Mouse (Mus musculus) midbrain, embryonic 11.5 days (tissue): ENCODE data around the gene Dcps. TPM values are rescaled to one million over a fixed set of nuclear protein-coding genes. Genes with fewer than 3 reads are reported as not detected.

Experiments used
- ATAC-seq: fragments of 200-750 bp; cut with Nextera tagmentation; 2 replicates; pipeline ENCODE4 v1.8.0; 2017; ENCODE audit warnings: moderate TSS enrichment, moderate library complexity; ENCODE audit not compliant: low FRiP score
- DNase-seq: peaks from one replicate; pipeline ENCODE4 v3.0.0; 2015; ENCODE audit warnings: low spot score; ENCODE audit errors: missing footprints
- H3K27ac ChIP-seq: fragments of 300-500 bp; sonication (generic); 2 replicates; pipeline ENCODE4 v1.5.1; 2014; ENCODE audit warnings: low read depth, low read length
- H3K27me3 ChIP-seq: fragments of 300-500 bp; sonication (generic); 2 replicates; pipeline ENCODE4 v1.6.1; 2014; ENCODE audit warnings: mild to moderate bottlenecking, low read length, moderate library complexity, mixed read lengths; ENCODE audit not compliant: control insufficient read depth, insufficient read depth
- H3K36me3 ChIP-seq: fragments of 300-500 bp; sonication (generic); 2 replicates; pipeline ENCODE4 v1.6.1; 2014; ENCODE audit warnings: mild to moderate bottlenecking, low read length, moderate library complexity, mixed read lengths; ENCODE audit not compliant: control insufficient read depth, insufficient read depth
- H3K4me1 ChIP-seq: fragments of 300-500 bp; sonication (generic); 2 replicates; pipeline ENCODE4 v1.6.1; 2014; ENCODE audit warnings: low read length; ENCODE audit not compliant: control insufficient read depth, insufficient read depth
- H3K4me2 ChIP-seq: fragments of 300-500 bp; sonication (generic); 2 replicates; pipeline ENCODE4 v1.6.1; 2014; ENCODE audit warnings: mild to moderate bottlenecking, moderate library complexity
- H3K4me3 ChIP-seq: fragments of 300-500 bp; sonication (generic); 2 replicates; pipeline ENCODE4 v1.5.1; 2014; ENCODE audit warnings: low read depth, low read length
- H3K9ac ChIP-seq: fragments of 300-500 bp; sonication (generic); 2 replicates; pipeline ENCODE4 v1.6.1; 2014; ENCODE audit warnings: low read length
- H3K9me3 ChIP-seq: fragments of 300-500 bp; sonication (generic); 2 replicates; pipeline ENCODE4 v1.6.1; 2016; ENCODE audit warnings: low read length; ENCODE audit not compliant: control insufficient read depth
- WGBS: fragments of 180-500 bp; shearing (Covaris S2); extraction: QIAGEN DNeasy Blood & Tissue Kit; methylation state at CpG from one replicate; pipeline ENCODE4 v1.1.7; 2014; 5-methylcytosine and 5-hydroxymethylcytosine counted together
- polyA plus RNA-seq: library from polyadenylated mRNA; unstranded; fragments of >200 nt; fragmentation: Nextera tagmentation; extraction: Ambion mirVana; gene quantifications from 2 replicates; pipeline ENCODE4 v1.2.1, GENCODE M21; 2014

Dcps gene
- polyA plus RNA-seq, 1 experiment from 2014 or later: 98.0 TPM

DNA sequence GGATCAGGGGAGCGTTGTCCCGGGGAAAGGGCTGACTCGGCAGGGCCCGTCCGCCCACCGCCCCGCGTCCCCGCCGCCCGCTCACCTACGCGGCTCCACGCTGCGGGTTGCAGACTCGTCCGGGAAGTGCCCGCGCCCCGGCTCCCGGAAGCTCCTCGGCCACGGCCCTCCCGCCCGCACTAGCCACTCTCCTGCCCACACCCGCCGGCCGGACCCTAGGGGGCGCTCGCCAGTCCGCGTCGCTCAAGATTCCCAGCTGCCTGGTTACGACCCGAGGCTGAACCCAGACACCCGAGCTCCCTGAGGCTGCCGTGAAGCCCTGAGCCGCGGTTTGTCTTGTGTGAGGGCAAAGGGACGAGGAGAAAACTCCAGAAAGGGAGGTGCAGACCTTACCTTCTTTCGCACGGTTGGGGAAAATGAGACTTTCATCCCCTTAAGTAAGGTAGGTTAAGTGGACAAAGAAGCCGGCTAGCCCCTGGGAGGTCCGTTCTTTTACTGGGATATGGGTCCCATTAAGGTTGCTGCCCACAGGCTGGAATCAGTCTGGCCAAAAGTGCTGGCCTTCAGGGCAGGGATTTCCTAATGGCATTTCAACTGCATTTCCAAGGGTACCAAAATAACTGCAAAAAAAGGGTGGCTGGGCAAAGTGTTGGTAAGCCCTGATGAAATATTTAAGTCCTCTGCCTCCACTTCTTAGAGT is 24.1 kb upstream of the Dcps start, which contains the start of the genes Srpr and Tirap:
TSS of gene Srpr (plus strand) at position 404 of the 700 bp plus-strand sequence.
TSS of gene Tirap (minus strand) at position 520 of the 700 bp plus-strand sequence.
- peak; percentile 99 for DNase-seq
- H3K9ac ChIP-seq: peak within 1 kb of the TSS; percentile 88
- peaks cover 7% of the 10 kb centered on the region; the same call in 1 of the 2 replicates for H3K4me1 ChIP-seq
- no peak within 1 kb of the TSS; the same call in 1 of the 2 replicates for H3K27ac ChIP-seq
- peak within 1 kb of the TSS; percentile 83 for H3K4me2 ChIP-seq
- H3K4me3 ChIP-seq: peak within 1 kb of the TSS; percentile 71
- WGBS: under 1% methylated on average over 44 of the region's 44 CpGs
- no peaks in the 10 kb centered on the region for H3K9me3 ChIP-seq
- ATAC-seq: peak; percentile 95
- no peaks in the 10 kb centered on the region for H3K27me3 ChIP-seq
- no peaks in the 10 kb centered on the region; the same call in 1 of the 2 replicates for H3K36me3 ChIP-seq

DNA sequence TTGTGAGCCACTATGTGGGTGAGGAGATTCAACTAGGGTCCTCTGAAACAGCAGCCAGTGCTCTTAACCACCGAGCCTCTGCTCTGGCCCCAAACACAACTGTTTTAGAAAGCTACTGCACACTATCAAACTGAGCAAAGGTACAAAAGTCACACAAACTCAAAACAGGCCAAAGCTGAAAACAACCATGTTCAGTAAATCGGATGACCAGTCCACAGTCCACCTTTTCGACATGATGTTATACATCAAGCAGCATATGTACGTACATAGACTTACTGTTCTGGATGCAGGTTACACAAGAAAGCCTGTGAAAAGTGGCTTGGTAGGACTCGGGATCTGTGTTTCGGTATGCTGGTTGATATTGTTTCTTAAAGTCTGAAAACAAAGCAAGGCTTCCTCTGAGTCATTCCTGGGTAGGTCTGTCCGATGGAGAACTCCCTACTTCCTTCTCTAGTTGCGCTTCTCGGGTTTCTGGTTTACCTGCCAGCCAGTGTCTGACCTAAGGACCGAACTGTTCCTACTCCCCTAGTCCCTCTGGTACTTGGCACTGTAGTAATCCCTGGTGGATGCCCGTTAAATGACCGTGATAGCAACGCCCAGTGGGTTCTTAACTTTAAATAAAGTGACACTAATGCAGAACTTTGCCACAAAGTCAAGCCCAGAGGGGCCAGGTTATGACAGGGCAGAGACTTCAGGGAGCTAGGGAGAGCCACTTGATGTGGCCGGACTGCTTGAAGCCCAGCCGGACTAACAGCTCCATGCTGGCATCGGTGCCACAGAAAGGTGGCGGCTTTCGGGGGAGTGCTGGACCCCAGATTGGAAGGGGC is 23.3 kb upstream of the Dcps start:
- 27% methylated on average over 18 of the region's 18 CpGs for WGBS
- Histone ChIP-seq H3K36me3 (no peaks in the 10 kb centered on the region), H3K4me3 (peak overlapping the region; percentile 71), H3K9ac (peak overlapping the region; percentile 88), H3K9me3 (no peaks in the 10 kb centered on the region), H3K27ac (no peak overlapping the region), H3K4me1 (peaks cover 7% of the 10 kb centered on the region; the same call in 1 of the 2 replicates), H3K4me2 (peak overlapping the region; percentile 83), H3K27me3 (no peaks in the 10 kb centered on the region)
- ATAC-seq: peak; percentile 79
- peak; percentile 81 for DNase-seq

DNA sequence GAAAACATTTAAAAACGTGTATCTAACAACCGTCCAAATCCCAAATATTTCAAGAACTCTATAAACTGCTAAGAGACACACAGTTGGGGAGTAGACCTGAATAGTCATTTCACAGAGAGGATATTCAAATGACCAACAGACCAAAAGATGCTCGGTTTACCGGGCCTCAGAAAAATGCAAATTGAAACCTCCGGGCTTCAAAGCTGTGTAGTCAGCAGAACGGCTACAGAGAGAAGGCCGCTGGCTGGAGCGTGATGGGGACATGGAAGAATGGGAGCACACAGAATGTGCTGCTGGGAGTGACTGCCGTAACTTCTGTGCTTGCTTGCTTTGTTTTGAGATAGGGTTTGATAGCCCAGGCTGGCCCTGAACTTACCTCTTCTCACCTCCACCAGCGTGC is 22.5 kb upstream of the Dcps start:
- Histone ChIP-seq H3K4me1 (peaks cover 7% of the 10 kb centered on the region; the same call in 1 of the 2 replicates), H3K9me3 (no peaks in the 10 kb centered on the region), H3K4me2 (no peak overlapping the region), H3K27me3 (no peaks in the 10 kb centered on the region), H3K4me3 (no peak overlapping the region), H3K27ac (no peak overlapping the region), H3K9ac (no peak overlapping the region), H3K36me3 (no peaks in the 10 kb centered on the region)
- WGBS: 80% methylated on average over 10 of the region's 10 CpGs
- DNase-seq (peak; percentile 53), ATAC-seq (no peak)

DNA sequence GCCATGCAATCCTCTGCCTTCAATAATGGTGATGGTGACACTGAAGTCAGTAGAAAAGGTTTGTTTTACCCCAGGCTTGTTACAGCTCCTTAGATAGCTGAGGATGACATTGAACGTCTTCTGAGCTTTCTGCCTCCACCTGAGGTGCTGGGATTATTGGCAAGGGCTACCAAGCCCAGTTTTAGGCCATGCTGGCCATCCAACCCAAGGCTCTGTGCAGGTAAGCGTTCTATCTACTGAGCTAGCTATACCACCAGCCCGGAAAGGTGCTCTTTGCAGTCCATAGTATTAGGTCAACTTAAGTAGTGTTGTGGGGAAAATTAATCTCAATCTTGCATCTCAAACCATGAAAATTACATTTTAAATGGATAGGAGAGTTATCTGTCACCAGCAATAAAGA is 21.8 kb upstream of the Dcps start:
- 96% methylated on average over 3 of the region's 3 CpGs for WGBS
- Histone ChIP-seq H3K27ac (no peak overlapping the region), H3K4me3 (no peak overlapping the region), H3K4me1 (peaks cover 7% of the 10 kb centered on the region; the same call in 1 of the 2 replicates), H3K27me3 (no peaks in the 10 kb centered on the region), H3K4me2 (no peak overlapping the region), H3K9me3 (no peaks in the 10 kb centered on the region), H3K9ac (no peak overlapping the region), H3K36me3 (no peaks in the 10 kb centered on the region)
- peak; percentile 65 for DNase-seq
- no peak for ATAC-seq

DNA sequence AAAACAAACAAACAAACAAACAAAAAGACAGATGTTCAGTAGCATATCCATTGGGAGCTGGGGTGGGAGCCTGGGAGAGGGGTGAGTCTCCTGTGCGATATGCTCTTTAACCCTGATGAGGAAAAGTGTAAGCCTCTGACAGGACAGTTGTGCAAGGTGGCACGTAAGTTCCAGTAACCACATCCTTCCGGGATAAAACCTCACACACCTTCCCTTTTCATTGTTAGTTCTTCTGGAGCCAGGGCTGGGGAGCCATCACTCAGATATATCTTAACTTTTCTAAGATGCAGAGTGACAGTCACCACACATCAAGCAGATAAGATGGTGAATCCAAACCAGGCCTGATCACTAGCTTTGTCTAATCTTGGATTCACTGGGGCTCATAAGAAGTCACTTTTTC is 18.2 kb upstream of the Dcps start:
- Histone ChIP-seq H3K9ac (no peak overlapping the region), H3K4me1 (no peaks in the 10 kb centered on the region), H3K9me3 (no peaks in the 10 kb centered on the region), H3K4me2 (no peak overlapping the region), H3K36me3 (no peaks in the 10 kb centered on the region), H3K4me3 (no peak overlapping the region), H3K27me3 (no peaks in the 10 kb centered on the region), H3K27ac (no peak overlapping the region)
- WGBS: 88% methylated on average over 3 of the region's 3 CpGs
- peak; percentile 51 for DNase-seq
- no peak for ATAC-seq

- no peaks in the 10 kb centered on the region for H3K27me3 ChIP-seq
- H3K9ac ChIP-seq: no peak overlapping the region
- no peak overlapping the region for H3K4me2 ChIP-seq
- no peaks in the 10 kb centered on the region for H3K36me3 ChIP-seq
- no peak overlapping the region for H3K4me3 ChIP-seq
- 85% methylated on average over 11 of the region's 11 CpGs for WGBS
- no peaks in the 10 kb centered on the region for H3K4me1 ChIP-seq
- no peak overlapping the region for H3K27ac ChIP-seq
- ATAC-seq (no peak), DNase-seq (peak; percentile 57)
- no peaks in the 10 kb centered on the region for H3K9me3 ChIP-seq
These were observed 17.2 kb upstream of the Dcps start for GRCm38 (mm10) chr9:35192983-35193542.

GRCm38 (mm10) chr9:35188700-35189099 is 12.8 kb upstream of the Dcps start:
- Histone ChIP-seq H3K4me1 (no peaks in the 10 kb centered on the region), H3K9ac (no peak overlapping the region), H3K36me3 (no peaks in the 10 kb centered on the region), H3K27ac (no peak overlapping the region), H3K27me3 (no peaks in the 10 kb centered on the region), H3K9me3 (no peaks in the 10 kb centered on the region), H3K4me3 (no peak overlapping the region), H3K4me2 (no peak overlapping the region)
- WGBS: 76% methylated on average over 22 of the region's 22 CpGs
- DNase-seq (no peak), ATAC-seq (no peak)

DNA sequence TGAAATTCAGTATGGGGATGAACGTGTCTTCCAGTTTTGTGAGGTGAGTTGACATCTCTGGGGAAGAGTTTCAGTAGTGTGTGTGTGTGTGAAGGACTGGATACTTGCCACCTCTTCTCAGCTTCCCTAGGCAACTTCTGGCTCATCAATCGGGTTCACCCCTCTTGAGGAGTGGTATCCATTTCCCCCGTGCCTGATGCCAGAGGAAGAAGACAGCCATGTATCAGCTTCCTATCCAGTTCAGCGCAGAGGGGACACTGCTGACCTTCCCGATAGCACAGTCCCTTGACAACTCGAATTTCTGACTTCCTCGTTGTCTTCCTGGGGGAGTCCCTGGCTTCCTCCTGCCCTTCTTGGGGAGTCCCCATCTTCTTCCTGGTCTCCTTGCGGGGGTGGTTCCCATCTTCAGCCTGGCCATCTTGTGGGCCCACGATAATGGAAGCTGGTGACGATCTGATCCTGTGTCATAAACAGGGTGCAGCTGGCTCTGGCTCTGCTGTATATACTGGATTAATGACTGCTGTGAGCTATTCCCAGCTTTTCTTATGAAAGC is 11.6 kb upstream of the Dcps start:
- Histone ChIP-seq H3K9ac (no peak overlapping the region), H3K4me2 (no peak overlapping the region), H3K9me3 (no peaks in the 10 kb centered on the region), H3K27ac (no peak overlapping the region), H3K27me3 (no peaks in the 10 kb centered on the region), H3K36me3 (no peaks in the 10 kb centered on the region), H3K4me3 (no peak overlapping the region), H3K4me1 (no peaks in the 10 kb centered on the region)
- no peak for ATAC-seq
- WGBS: 87% methylated on average over 10 of the region's 10 CpGs
- DNase-seq: no peak
